9 mouse cellular contexts compared by ENCODE assay signal in genomic region chr7:144415795-144416194, GRCm38 (mm10). TPM values are rescaled to one million over a fixed set of nuclear protein-coding genes. Genes with fewer than 3 reads are reported as not detected.
DNase-seq lines count a peak whose midpoint lies in the region; ATAC-seq and TF ChIP-seq lines count a peak whose summit lies in the region.
"Had no signal": no experiment of that assay in that cellular context is flagged by ENCODE, and none has a peak within 500 bp of the region (broad histone marks: within the 10 kb centered on the region; RNA-seq: fewer than 3 reads in every experiment).

No protein-coding gene starts in this region.

- H3K4me1 ChIP-seq in embryonic facial prominence, embryonic 14.5 days (ENCODE audit: control insufficient read depth, insufficient read depth, low read length): peaks cover 19% of the 10 kb centered on the region
- peaks cover 50% of the 10 kb centered on the region for H3K4me1 ChIP-seq in embryonic facial prominence, embryonic 10.5 days
- no peaks in the 10 kb centered on the region for H3K4me1 ChIP-seq in lung, adult 2 months (ENCODE audit: control insufficient read depth, insufficient read depth, low read length)
- no peaks in the 10 kb centered on the region for H3K4me1 ChIP-seq in lung, postnatal 0 days (ENCODE audit: insufficient read depth, low read depth, low read length)
- peaks cover 26% of the 10 kb centered on the region for H3K4me1 ChIP-seq in forebrain, embryonic 16.5 days (replicated peaks; ENCODE audit: control insufficient read depth, insufficient read depth, low read length)

- no peaks in the 10 kb centered on the region for H3K9me3 ChIP-seq in embryonic facial prominence, embryonic 14.5 days (ENCODE audit: control insufficient read depth, low read length)
- no peaks in the 10 kb centered on the region for H3K9me3 ChIP-seq in embryonic facial prominence, embryonic 10.5 days
- H3K9me3 ChIP-seq in lung, postnatal 0 days (ENCODE audit: low read length): no peaks in the 10 kb centered on the region
- H3K9me3 ChIP-seq in forebrain, embryonic 16.5 days (ENCODE audit: control insufficient read depth, low read length): no peaks in the 10 kb centered on the region

- peak; percentile 11 for DNase-seq in embryonic facial prominence, embryonic 14.5 days (ENCODE audit: low spot score)
- DNase-seq in embryonic facial prominence, embryonic 10.5 days (ENCODE audit: low spot score): no peak
- no peak for DNase-seq in lung, adult 2 months
- no peak for DNase-seq in lung, postnatal 25 days (ENCODE audit: low spot score)
- DNase-seq in adipocyte (ENCODE audit: low spot score): peak; percentile 6
- DNase-seq in lung, postnatal 0 days (ENCODE audit: low spot score): peak; percentile 56
- DNase-seq in gastrocnemius, adult 18-20 months (ENCODE audit: low spot score): no peak

- H3K4me3 ChIP-seq in embryonic facial prominence, embryonic 14.5 days (ENCODE audit: low read depth, low read length): no peak overlapping the region
- no peak overlapping the region for H3K4me3 ChIP-seq in embryonic facial prominence, embryonic 10.5 days
- no peak overlapping the region for H3K4me3 ChIP-seq in lung, adult 2 months (replicated peaks; ENCODE audit: extremely low read depth, low read depth, low read length)
- H3K4me3 ChIP-seq in lung, postnatal 0 days (ENCODE audit: low read depth, low read length): no peak overlapping the region
- H3K4me3 ChIP-seq in forebrain, embryonic 16.5 days (replicated peaks; ENCODE audit: low read length): no peak overlapping the region

- ATAC-seq in embryonic facial prominence, embryonic 14.5 days (ENCODE audit: low read depth): no peak
- peak; percentile 32 for ATAC-seq in lung, postnatal 0 days
- no peak for ATAC-seq in forebrain, embryonic 16.5 days

- H3K36me3 ChIP-seq in embryonic facial prominence, embryonic 14.5 days (ENCODE audit: control insufficient read depth, insufficient read depth, low read length): no peaks in the 10 kb centered on the region
- no peaks in the 10 kb centered on the region; the same call in 1 of the 2 replicates for H3K36me3 ChIP-seq in embryonic facial prominence, embryonic 10.5 days (replicated peaks)
- no peaks in the 10 kb centered on the region for H3K36me3 ChIP-seq in lung, postnatal 0 days (ENCODE audit: insufficient read depth, low read length)
- no peaks in the 10 kb centered on the region for H3K36me3 ChIP-seq in forebrain, embryonic 16.5 days (ENCODE audit: control insufficient read depth, insufficient read depth)

- no peak for TF ChIP-seq POLR2A in lung, adult 2 months (IDR thresholded peaks at IDR 0.05; ENCODE audit: borderline replicate concordance, extremely low read depth, low read depth, low read length)

- 68% methylated on average over 4 of the region's 4 CpGs for WGBS in embryonic facial prominence, embryonic 14.5 days
- 68% methylated on average over 4 of the region's 4 CpGs for WGBS in embryonic facial prominence, embryonic 10.5 days
- 66% methylated on average over 4 of the region's 4 CpGs for WGBS in lung, adult 2 months
- 58% methylated on average over 4 of the region's 4 CpGs for WGBS in lung, postnatal 0 days
- 82% methylated on average over 4 of the region's 4 CpGs for WGBS in forebrain, embryonic 16.5 days

- H3K9ac ChIP-seq in embryonic facial prominence, embryonic 14.5 days (ENCODE audit: low read depth, low read length): no peak overlapping the region
- H3K9ac ChIP-seq in lung, postnatal 0 days (replicated peaks; ENCODE audit: low read depth): no peak overlapping the region
- H3K9ac ChIP-seq in forebrain, embryonic 16.5 days (replicated peaks; ENCODE audit: low read depth, low read length): no peak overlapping the region
- H3K9ac ChIP-seq: hindbrain, embryonic 14.5 days had no signal

- TF ChIP-seq CTCF in lung, adult 2 months (IDR thresholded peaks at IDR 0.05; ENCODE audit: insufficient read depth, low read length): peak; percentile 5; the same call in 1 of the 2 replicates
- TF ChIP-seq CTCF in lung, postnatal 0 days (IDR thresholded peaks at IDR 0.05): peak; percentile 54

- H3K27ac ChIP-seq in embryonic facial prominence, embryonic 14.5 days (replicated peaks; ENCODE audit: low read depth, low read length): no peak overlapping the region
- H3K27ac ChIP-seq in embryonic facial prominence, embryonic 10.5 days (replicated peaks): no peak overlapping the region
- H3K27ac ChIP-seq in lung, postnatal 0 days (ENCODE audit: low read length): no peak overlapping the region
- no peak overlapping the region for H3K27ac ChIP-seq in forebrain, embryonic 16.5 days (ENCODE audit: low read length)
- H3K27ac ChIP-seq: hindbrain, embryonic 14.5 days had no signal

- TF ChIP-seq EP300 in lung, postnatal 0 days (IDR thresholded peaks at IDR 0.05): no peak

- H3K4me2 ChIP-seq in embryonic facial prominence, embryonic 14.5 days (ENCODE audit: low read depth, low read length): no peak overlapping the region
- H3K4me2 ChIP-seq in lung, postnatal 0 days (replicated peaks; ENCODE audit: low read depth, low read length): no peak overlapping the region
- H3K4me2 ChIP-seq in forebrain, embryonic 16.5 days (ENCODE audit: low read length): no peak overlapping the region
- H3K4me2 ChIP-seq: hindbrain, embryonic 14.5 days had no signal

- no peaks in the 10 kb centered on the region for H3K27me3 ChIP-seq in embryonic facial prominence, embryonic 14.5 days (replicated peaks; ENCODE audit: control insufficient read depth, insufficient read depth, low read length)
- 0 out of 2 replicates have a peak, but pooled peaks cover 5% of the 10 kb centered on the region for H3K27me3 ChIP-seq in embryonic facial prominence, embryonic 10.5 days (replicated peaks; ENCODE audit: low read depth, poor library complexity, severe bottlenecking)
- H3K27me3 ChIP-seq in lung, postnatal 0 days (replicated peaks; ENCODE audit: insufficient read depth, low read length): no peaks in the 10 kb centered on the region
- no peaks in the 10 kb centered on the region for H3K27me3 ChIP-seq in forebrain, embryonic 16.5 days (replicated peaks; ENCODE audit: control insufficient read depth, insufficient read depth, low read length)

RNA-seq across cellular contexts. Expression of gene Cttn, which starts 55.0 kb away (rescaled TPM):
- 157 and 179 TPM in 2 replicates for polyA plus RNA-seq in embryonic facial prominence, embryonic 14.5 days (2014; fragmentation: Nextera tagmentation; extraction: Ambion mirVana)
- polyA plus RNA-seq in embryonic facial prominence, embryonic 10.5 days (2016; fragmentation: Nextera tagmentation; extraction: Ambion mirVana): 196 and 200 TPM in 2 replicates
- polyA plus RNA-seq in lung, adult 2 months (2012; rRNA removed): 69.3 and 89.7 TPM in 2 replicates
- polyA plus RNA-seq in lung, postnatal 0 days (2015; fragmentation: Nextera tagmentation; extraction: Ambion mirVana): 128 and 131 TPM in 2 replicates
- 10 to 100 TPM; 17.9 to 21.6 TPM for total RNA-seq in gastrocnemius, adult 18-20 months (2021)
- polyA plus RNA-seq in forebrain, embryonic 16.5 days (2015; fragmentation: Nextera tagmentation; extraction: Ambion mirVana): 181 and 189 TPM in 2 replicates

Comparison
In these comparisons a context has a peak if more than half of its experiments do, and no peak if none do; other contexts are left out.
1. DNase-seq: peak in embryonic facial prominence, embryonic 14.5 days (single experiment), adipocyte (single experiment) and lung, postnatal 0 days (single experiment); none in embryonic facial prominence, embryonic 10.5 days (single experiment), lung, adult 2 months (single experiment), lung, postnatal 25 days (single experiment) and gastrocnemius, adult 18-20 months (single experiment).